Mouse (Mus musculus) neural tube, postnatal 0 days (tissue): ENCODE data around the gene Zmynd8. TPM values are rescaled to one million over a fixed set of nuclear protein-coding genes. Genes with fewer than 3 reads are reported as not detected.

ENCODE experiments used
- microRNA-seq: library from miRNA; unstranded; fragments of <30 nt; microRNA quantifications from one replicate; pipeline ENCODE4, GENCODE M21; 2016
- polyA plus RNA-seq: library from polyadenylated mRNA; unstranded; fragments of >200 nt; fragmentation: Nextera tagmentation; extraction: Ambion mirVana; gene quantifications from 2 replicates; pipeline ENCODE4 v1.2.1, GENCODE M21; 2015

Gene Zmynd8
- polyA plus RNA-seq = 63.9 and 65.1 TPM in 2 replicates

GRCm38 (mm10) chr2:165898202-165899194 lies at the start of gene Zmynd8:
Gene Zmynd8 (minus strand): TSS chr2:165899016.

Small RNAs within 50 kb of the gene (microRNA-seq; reads per million reads assigned to microRNA genes)
- gene Gm22692 = not detected

Other genes with a start within 250 kb of the Zmynd8 start
- 10.8 and 12.2 TPM in 2 replicates for gene Ncoa3, start 93.6 kb upstream of the Zmynd8 start, polyA plus RNA-seq